Mouse (Mus musculus) left cerebral cortex, adult 2 months (tissue): ENCODE data around the gene Atp5l. TPM values are rescaled to one million over a fixed set of nuclear protein-coding genes. Genes with fewer than 3 reads are reported as not detected.

Experiments used
- DNase-seq, 2 experiments: peaks; one replicate each; pipeline ENCODE4 v3.0.0; 2021 to 2022; ENCODE audit warnings: low spot score in 2 of 2, mixed read lengths in 1 of 2; ENCODE audit errors: extremely low spot score in 1 of 2
- H3K27ac ChIP-seq: fragments of 200-600 bp; 2 replicates; pipeline ENCODE4 v1.8.1; 2022
- H3K4me3 ChIP-seq: fragments of 200-600 bp; 2 replicates; pipeline ENCODE4 v1.8.1; 2022
- CTCF ChIP-seq: fragments of 200-600 bp; IDR thresholded peaks from 2 replicates; pipeline ENCODE4 v1.8.1; 2022; ENCODE audit warnings: antibody characterized with exemption, mild to moderate bottlenecking, moderate library complexity
- intact Hi-C: fragments of 180-260 bp; cut with DNase I; formaldehyde crosslinking; loops from one replicate; pipeline ENCODE4 v1.15.1; 2025
- total RNA-seq, 2 experiments: library from RNA; stranded (reverse); gene quantifications; 2 replicates each; pipeline ENCODE4 v1.2.3; 2021

The Atp5l gene
- total RNA-seq, 2 experiments from 2014 or later, result 302 to 340 TPM

- intact Hi-C loops, result no loop called here
- no peak for TF ChIP-seq CTCF
Measured at GRCm38 (mm10) chr9:44891210-44891609, 29.3 kb downstream of the Atp5l start.

GRCm38 (mm10) chr9:44890122-44890521 is 30.4 kb downstream of the Atp5l start:
- no peak for TF ChIP-seq CTCF
- no peak for DNase-seq
- Histone ChIP-seq H3K27ac (no peak overlapping the region), H3K4me3 (no peak overlapping the region)
- intact Hi-C loops, result no loop called here

More at GRCm38 (mm10) chr9:44891210-44891609, 29.3 kb downstream of the Atp5l start:
- no peak overlapping the region for H3K27ac ChIP-seq
- DNase-seq, result no peak
- H3K4me3 ChIP-seq, result no peak overlapping the region

- no peak for DNase-seq
- intact Hi-C loops, result no loop called here
- no peak overlapping the region for H3K4me3 ChIP-seq
- H3K27ac ChIP-seq, result no peak overlapping the region
- TF ChIP-seq CTCF, result no peak
Measured at GRCm38 (mm10) chr9:44888114-44888624, 32.4 kb downstream of the Atp5l start.

DNA sequence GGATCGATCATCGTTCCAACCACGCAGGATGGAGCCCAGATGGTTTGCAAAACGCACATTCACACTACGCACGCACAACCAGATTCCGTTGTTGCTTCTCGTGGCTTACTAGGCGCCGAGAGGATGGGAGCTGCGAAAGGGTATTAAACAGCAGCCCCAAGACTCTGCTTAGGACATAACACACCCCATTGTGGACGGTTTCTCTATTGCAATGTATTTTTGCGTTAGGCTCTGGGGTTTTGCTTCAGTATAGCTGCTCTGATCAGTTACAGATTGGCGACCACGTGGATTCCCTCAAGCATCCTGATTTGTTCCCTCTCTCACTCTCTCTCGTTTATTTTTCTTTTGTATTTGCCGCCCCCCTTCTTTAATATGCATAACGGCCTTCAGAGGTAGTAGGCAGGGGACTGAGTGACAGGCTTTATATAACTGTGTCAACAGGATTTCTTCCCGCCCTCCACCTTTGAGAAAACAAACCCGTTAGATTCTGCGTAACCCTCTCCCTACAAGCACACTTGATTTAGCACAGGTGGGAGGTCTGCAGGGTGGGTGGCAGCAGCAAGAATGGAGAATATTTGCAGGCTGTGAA is 37.5 kb downstream of the Atp5l start:
- Histone ChIP-seq H3K4me3 (peak overlapping the region; percentile 52), H3K27ac (peak overlapping the region; percentile 94)
- intact Hi-C loops, result loop anchor here (2.0 to 5.0 kb wide), 2 partner anchors 14 to 239 kb away; no protein-coding TSS in a partner anchor
- DNase-seq, result peak; percentile 51 to 53
- TF ChIP-seq CTCF, result no peak

GRCm38 (mm10) chr9:44882436-44882980 is 38.0 kb downstream of the Atp5l start:
- peak; percentile 34 to 35 for DNase-seq
- peak; percentile 14; the same call in 1 of the 2 replicates for TF ChIP-seq CTCF
- Histone ChIP-seq H3K4me3 (peak overlapping the region; percentile 52), H3K27ac (peak overlapping the region; percentile 94)
- intact Hi-C loops, result loop anchor here (2.0 to 5.0 kb wide), 2 partner anchors 14 to 240 kb away; no protein-coding TSS in a partner anchor

- intact Hi-C loops, result loop anchor here (1.0 to 5.0 kb wide), 4 partner anchors 15 to 240 kb away; partner anchors contain the start of gene Atp5l
- TF ChIP-seq CTCF, result no peak
Measured at GRCm38 (mm10) chr9:44881941-44882435, 38.6 kb downstream of the Atp5l start.

GRCm38 (mm10) chr9:44881221-44881871 is 39.2 kb downstream of the Atp5l start, which contains the start of gene Kmt2a:
Kmt2a (minus strand) TSS chr9:44881296.
- peak within 1 kb of the TSS; percentile 92 for H3K4me3 ChIP-seq
- TF ChIP-seq CTCF, result no peak
- intact Hi-C loops, result loop anchor here (1.0 to 5.0 kb wide), 3 partner anchors 24 to 241 kb away; partner anchors contain the start of gene Atp5l
- peak within 1 kb of the TSS; percentile 95 for H3K27ac ChIP-seq
- DNase-seq, result peak; percentile 99 to 100

More at GRCm38 (mm10) chr9:44881941-44882435, 38.6 kb downstream of the Atp5l start:
- peak overlapping the region; percentile 94 for H3K27ac ChIP-seq
- H3K4me3 ChIP-seq, result peak overlapping the region; percentile 52
- DNase-seq, result peak; percentile 68 to 70

DNA sequence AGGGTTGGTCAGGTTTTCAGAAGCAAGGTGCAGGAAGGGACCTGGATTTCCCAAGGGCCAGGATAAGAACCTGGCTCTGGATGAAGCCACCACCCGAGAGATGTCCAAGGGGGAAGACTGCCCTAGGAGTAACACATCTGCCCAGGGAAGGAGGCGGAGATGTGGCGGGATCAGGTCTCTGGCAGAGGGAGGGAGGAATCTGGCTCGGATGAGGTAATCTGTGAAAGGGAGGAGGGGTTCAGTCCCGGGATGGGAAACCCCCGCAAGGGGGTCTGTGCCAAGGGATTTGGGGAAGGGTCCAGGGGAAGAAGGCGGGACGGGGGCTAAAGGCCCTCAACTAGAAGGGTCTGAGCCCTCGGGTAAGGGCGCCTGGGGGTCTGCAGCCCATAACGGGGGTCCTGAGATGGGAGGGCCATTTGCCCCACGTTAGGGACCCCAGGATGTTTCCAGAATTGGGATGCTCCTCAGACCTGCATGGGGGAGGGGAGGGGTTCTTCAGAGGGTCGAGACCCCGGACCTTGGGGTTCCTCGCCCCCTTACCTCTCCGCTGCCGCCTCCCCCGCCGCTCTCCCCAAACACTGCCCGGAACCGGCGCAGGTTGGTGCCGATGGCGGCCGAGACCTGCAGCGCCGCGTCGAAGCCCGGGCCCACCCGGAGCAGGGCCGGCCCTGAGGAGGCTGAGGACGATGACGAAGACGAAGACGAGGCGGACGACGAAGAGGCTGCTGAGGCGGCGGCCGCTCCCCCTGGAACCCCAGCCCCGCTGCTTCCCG is 40.0 kb downstream of the Atp5l start:
- H3K27ac ChIP-seq, result peak overlapping the region; percentile 95
- H3K4me3 ChIP-seq, result peak overlapping the region; percentile 92
- intact Hi-C loops, result loop anchor here (1.0 to 5.0 kb wide), 3 partner anchors 25 to 242 kb away; partner anchors contain the start of gene Atp5l
- no peak for TF ChIP-seq CTCF
- peak in 1 of 2 experiments; percentile 38 for DNase-seq

- no peak for TF ChIP-seq CTCF
- Histone ChIP-seq H3K4me3 (peak overlapping the region; percentile 92), H3K27ac (peak overlapping the region; percentile 95)
- intact Hi-C loops, result loop anchor here (2.0 to 5.0 kb wide), 2 partner anchors 41 to 243 kb away; partner anchors contain the start of gene Atp5l
- DNase-seq, result no peak
Measured at GRCm38 (mm10) chr9:44879694-44880271, 40.8 kb downstream of the Atp5l start.

DNA sequence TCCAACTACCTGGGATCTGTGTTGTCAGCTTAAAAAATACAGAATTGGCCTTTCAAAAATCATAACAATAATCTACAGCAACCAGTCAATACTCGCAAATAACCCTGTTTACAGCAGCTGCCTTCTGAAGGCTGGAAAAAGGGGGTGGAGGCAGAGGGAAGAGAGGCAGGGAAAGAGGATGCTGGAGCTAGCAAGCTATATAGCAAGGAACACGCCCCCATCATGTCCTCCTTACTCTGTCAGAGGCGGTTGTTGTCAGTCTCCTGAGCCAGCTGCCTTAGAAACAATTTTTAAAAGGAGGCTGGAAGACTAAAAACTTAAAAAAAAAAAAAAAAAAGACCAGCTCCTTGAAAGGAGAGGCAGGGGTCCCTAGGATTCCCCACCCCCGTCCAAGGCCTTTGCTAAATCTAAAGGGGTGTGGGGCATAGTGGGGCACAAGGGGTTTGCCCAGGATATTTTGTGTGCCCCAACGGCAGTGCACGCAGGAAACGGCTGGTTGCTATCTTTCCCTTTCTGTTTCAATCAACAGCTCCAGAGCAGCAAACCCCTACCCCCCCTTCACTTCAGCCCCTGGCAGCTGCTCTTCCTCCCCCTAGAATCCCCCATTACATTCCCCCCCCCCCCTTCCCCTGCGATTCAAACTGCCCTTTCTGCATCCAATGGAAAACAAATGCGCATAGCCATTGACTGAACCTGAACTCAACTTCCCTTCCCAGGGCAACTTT is 41.6 kb downstream of the Atp5l start:
- Histone ChIP-seq H3K4me3 (peak overlapping the region; percentile 92), H3K27ac (no peak overlapping the region; the same call in 1 of the 2 replicates)
- no peak for TF ChIP-seq CTCF
- intact Hi-C loops, result no loop called here
- DNase-seq, result no peak
